8 mouse cellular contexts compared by ENCODE assay signal in the genomic region with DNA sequence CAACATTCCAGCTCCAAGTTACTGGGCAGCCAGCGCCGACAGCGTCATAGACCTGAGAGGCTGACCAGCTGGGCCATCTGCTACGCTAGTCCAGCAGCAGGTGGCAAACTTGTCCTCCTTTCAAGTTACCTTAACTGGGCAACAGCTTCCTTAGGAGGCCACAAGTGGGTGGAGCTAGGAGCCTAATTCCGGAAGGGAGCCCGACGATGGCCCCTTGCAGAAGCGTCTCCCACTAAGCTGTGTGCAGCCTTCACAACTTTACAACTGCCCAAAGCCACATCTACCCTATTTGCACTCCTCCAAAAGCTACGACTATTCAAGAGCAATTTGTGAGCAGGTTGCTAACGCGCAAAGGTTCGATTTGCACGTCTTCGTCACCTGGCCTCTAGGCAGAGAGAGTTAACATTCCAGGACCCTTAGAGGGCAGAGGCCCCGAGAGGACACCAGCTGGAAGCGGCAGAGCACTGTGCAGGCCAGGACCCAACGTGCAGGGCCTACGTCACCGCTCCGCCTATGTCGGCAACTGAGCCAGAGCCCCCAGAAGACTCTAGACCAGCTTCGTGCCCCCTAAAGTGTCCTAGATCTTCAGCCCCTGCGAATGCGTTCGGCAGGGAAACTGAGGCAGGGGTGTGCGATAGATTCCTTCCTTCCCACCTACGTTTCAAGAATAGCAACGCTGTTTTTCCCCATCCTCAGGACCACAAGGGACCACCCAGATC. TPM values are rescaled to one million over a fixed set of nuclear protein-coding genes. Genes with fewer than 3 reads are reported as not detected.
DNase-seq lines count a peak whose midpoint lies in the region; ATAC-seq and TF ChIP-seq lines count a peak whose summit lies in the region.

No protein-coding gene starts in this region.

- peak; percentile 52; the same call in 1 of the 2 replicates for TF ChIP-seq POLR2A in lung, adult 2 months (IDR thresholded peaks at IDR 0.05; ENCODE audit: borderline replicate concordance, extremely low read depth, low read depth, low read length)

- H3K9ac ChIP-seq in intestine, postnatal 0 days (ENCODE audit: low read depth, low read length): peak overlapping the region; percentile 100
- peak overlapping the region; percentile 100 for H3K9ac ChIP-seq in neural tube, embryonic 14.5 days (replicated peaks; ENCODE audit: low read depth, low read length)

- DNase-seq in NIH3T3 (ENCODE audit: low read depth): peak; percentile 71
- DNase-seq in cerebellum, postnatal 36 days: peak; percentile 64
- peak; percentile 76 for DNase-seq in gastrocnemius, postnatal 25 days
- DNase-seq in lung, adult 2 months: peak; percentile 66
- DNase-seq in thymus, postnatal 4 days: peak; percentile 64

- H3K27ac ChIP-seq in intestine, postnatal 0 days (ENCODE audit: low read depth, low read length): peak overlapping the region; percentile 100
- H3K27ac ChIP-seq in neural tube, embryonic 14.5 days (ENCODE audit: low read depth, low read length): peak overlapping the region; percentile 100

- no peaks in the 10 kb centered on the region for H3K27me3 ChIP-seq in C2C12 (ENCODE audit: control insufficient read depth, insufficient read depth, insufficient read length)
- no peaks in the 10 kb centered on the region for H3K27me3 ChIP-seq in intestine, postnatal 0 days (replicated peaks; ENCODE audit: control insufficient read depth, insufficient read depth, low read length)
- H3K27me3 ChIP-seq in neural tube, embryonic 14.5 days (ENCODE audit: control insufficient read depth, insufficient read depth, low read length): no peaks in the 10 kb centered on the region

- H3K4me1 ChIP-seq in intestine, postnatal 0 days (replicated peaks; ENCODE audit: control insufficient read depth, insufficient read depth, low read length): no peaks in the 10 kb centered on the region
- H3K4me1 ChIP-seq in lung, adult 2 months (ENCODE audit: control insufficient read depth, insufficient read depth, low read length): peaks cover 16% of the 10 kb centered on the region
- peaks cover 22% of the 10 kb centered on the region for H3K4me1 ChIP-seq in neural tube, embryonic 14.5 days (ENCODE audit: control insufficient read depth, insufficient read depth, low read length)

- H3ac ChIP-seq in C2C12 (ENCODE audit: control insufficient read depth, insufficient read length, low read depth): peak overlapping the region; percentile 81

- TF ChIP-seq CTCF in C2C12 (IDR thresholded peaks at IDR 0.05; ENCODE audit: control insufficient read depth, insufficient read depth, insufficient read length): no peak
- TF ChIP-seq CTCF in intestine, postnatal 0 days (IDR thresholded peaks at IDR 0.05; ENCODE audit: low read depth): peak; percentile 55
- peak; percentile 26; the same call in 1 of the 2 replicates for TF ChIP-seq CTCF in lung, adult 2 months (IDR thresholded peaks at IDR 0.05; ENCODE audit: insufficient read depth, low read length)

- peaks cover 16% of the 10 kb centered on the region for H3K36me3 ChIP-seq in C2C12 (ENCODE audit: control insufficient read depth, insufficient read depth)
- H3K36me3 ChIP-seq in intestine, postnatal 0 days (ENCODE audit: control insufficient read depth, insufficient read depth): peaks cover 12% of the 10 kb centered on the region
- peaks cover 7% of the 10 kb centered on the region; the same call in 1 of the 2 replicates for H3K36me3 ChIP-seq in neural tube, embryonic 14.5 days (ENCODE audit: control insufficient read depth, insufficient read depth, low read length)

- H3K4me2 ChIP-seq in intestine, postnatal 0 days (replicated peaks; ENCODE audit: low read depth): peak overlapping the region; percentile 97
- peak overlapping the region; percentile 99 for H3K4me2 ChIP-seq in neural tube, embryonic 14.5 days (ENCODE audit: low read depth, low read length)

- peaks cover 35% of the 10 kb centered on the region for H3K79me3 ChIP-seq in C2C12 (ENCODE audit: low read depth)

- ATAC-seq in intestine, postnatal 0 days: peak; percentile 50
- ATAC-seq in neural tube, embryonic 14.5 days (ENCODE audit: low read depth): peak; percentile 39

- 2% methylated on average over 28 of the region's 28 CpGs for WGBS in intestine, postnatal 0 days
- under 1% methylated on average over 28 of the region's 28 CpGs for WGBS in lung, adult 2 months
- under 1% methylated on average over 28 of the region's 28 CpGs for WGBS in neural tube, embryonic 14.5 days

- peaks cover 48% of the 10 kb centered on the region for H3K79me2 ChIP-seq in C2C12 (ENCODE audit: control insufficient read depth, insufficient read depth)

- H3K4me3 ChIP-seq in C2C12 (ENCODE audit: insufficient read depth, poor library complexity, severe bottlenecking): peak overlapping the region; percentile 97
- H3K4me3 ChIP-seq in intestine, postnatal 0 days (ENCODE audit: low read depth, low read length): peak overlapping the region; percentile 98
- H3K4me3 ChIP-seq in lung, adult 2 months (replicated peaks; ENCODE audit: extremely low read depth, low read depth, low read length): peak overlapping the region; percentile 78
- H3K4me3 ChIP-seq in neural tube, embryonic 14.5 days (ENCODE audit: low read depth, low read length): peak overlapping the region; percentile 96

- no peaks in the 10 kb centered on the region for H3K9me3 ChIP-seq in intestine, postnatal 0 days (ENCODE audit: control insufficient read depth)
- H3K9me3 ChIP-seq in neural tube, embryonic 14.5 days (ENCODE audit: control insufficient read depth, low read length): no peaks in the 10 kb centered on the region

TF ChIP-seq in C2C12, 6 proteins besides CTCF, POLR2A, EP300 and RAD21:
- TF ChIP-seq MAX (IDR thresholded peaks at IDR 0.05): no peak
- TF ChIP-seq FOSL1 (IDR thresholded peaks at IDR 0.05; ENCODE audit: insufficient read depth, low read length, poor library complexity, severe bottlenecking): no peak
- TF ChIP-seq CEBPB (IDR thresholded peaks at IDR 0.05; ENCODE audit: low read depth): no peak
- TF ChIP-seq USF1 (IDR thresholded peaks at IDR 0.05; ENCODE audit: low read depth): no peak
- no peak for TF ChIP-seq MYOD1 (IDR thresholded peaks at IDR 0.05; ENCODE audit: control insufficient read depth, insufficient read length, low read depth)
- TF ChIP-seq MYOG (IDR thresholded peaks at IDR 0.05; ENCODE audit: control insufficient read depth, extremely low read depth, insufficient read length): no peak
TF ChIP-seq in C2C12: peak in this region for 0.

RNA-seq across cellular contexts. Expression of gene Pcif1, which starts 0.4 kb away (rescaled TPM):
- polyA plus RNA-seq in C2C12 (2012; fragmentation: generic; extraction: Trizol): 46.5 TPM
- total RNA-seq in gastrocnemius, postnatal 25 days (2021): 10 to 100 TPM; 21.0 to 25.8 TPM
- polyA plus RNA-seq in intestine, postnatal 0 days (2015; fragmentation: Nextera tagmentation; extraction: Ambion mirVana): 43.2 and 44.0 TPM in 2 replicates
- 42.9 and 44.3 TPM in 2 replicates for polyA plus RNA-seq in lung, adult 2 months (2012; rRNA removed)
- polyA plus RNA-seq in neural tube, embryonic 14.5 days (2014; fragmentation: Nextera tagmentation; extraction: Ambion mirVana): 78.0 and 82.1 TPM in 2 replicates

RNA-seq across cellular contexts. Expression of gene Pltp, which starts 21.2 kb away (rescaled TPM):
- 13.3 TPM for polyA plus RNA-seq in C2C12 (2012; fragmentation: generic; extraction: Trizol)
- total RNA-seq in gastrocnemius, postnatal 25 days (2021): 10 to 100 TPM; 14.8 to 18.6 TPM
- 14.5 and 16.2 TPM in 2 replicates for polyA plus RNA-seq in intestine, postnatal 0 days (2015; fragmentation: Nextera tagmentation; extraction: Ambion mirVana)
- polyA plus RNA-seq in lung, adult 2 months (2012; rRNA removed): 873 and 1,096 TPM in 2 replicates
- 59.0 and 136 TPM in 2 replicates for polyA plus RNA-seq in neural tube, embryonic 14.5 days (2014; fragmentation: Nextera tagmentation; extraction: Ambion mirVana)

RNA-seq across cellular contexts. Expression of gene Zfp335, which starts 32.9 kb away (rescaled TPM):
- 11.7 TPM for polyA plus RNA-seq in C2C12 (2012; fragmentation: generic; extraction: Trizol)
- 1 to 10 TPM; 8.2 to 9.2 TPM for total RNA-seq in gastrocnemius, postnatal 25 days (2021)
- polyA plus RNA-seq in intestine, postnatal 0 days (2015; fragmentation: Nextera tagmentation; extraction: Ambion mirVana): 3.6 and 3.8 TPM in 2 replicates
- polyA plus RNA-seq in lung, adult 2 months (2012; rRNA removed): 33.2 and 34.9 TPM in 2 replicates
- 14.3 and 14.5 TPM in 2 replicates for polyA plus RNA-seq in neural tube, embryonic 14.5 days (2014; fragmentation: Nextera tagmentation; extraction: Ambion mirVana)

RNA-seq across cellular contexts. Expression of gene Neurl2, which starts 45.4 kb away (rescaled TPM):
- 11.3 TPM for polyA plus RNA-seq in C2C12 (2012; fragmentation: generic; extraction: Trizol)
- 10 to 100 TPM; 28.9 to 35.0 TPM for total RNA-seq in gastrocnemius, postnatal 25 days (2021)
- polyA plus RNA-seq in intestine, postnatal 0 days (2015; fragmentation: Nextera tagmentation; extraction: Ambion mirVana): 4.6 and 5.7 TPM in 2 replicates
- 14.8 and 17.9 TPM in 2 replicates for polyA plus RNA-seq in lung, adult 2 months (2012; rRNA removed)
- polyA plus RNA-seq in neural tube, embryonic 14.5 days (2014; fragmentation: Nextera tagmentation; extraction: Ambion mirVana): 5.8 and 7.2 TPM in 2 replicates

RNA-seq across cellular contexts. Expression of gene Ctsa, which starts 46.0 kb away (rescaled TPM):
- polyA plus RNA-seq in C2C12 (2012; fragmentation: generic; extraction: Trizol): 160 TPM
- 10 to 100 TPM; 42.9 to 49.2 TPM for total RNA-seq in gastrocnemius, postnatal 25 days (2021)
- polyA plus RNA-seq in intestine, postnatal 0 days (2015; fragmentation: Nextera tagmentation; extraction: Ambion mirVana): 1,079 and 1,142 TPM in 2 replicates
- 289 and 294 TPM in 2 replicates for polyA plus RNA-seq in lung, adult 2 months (2012; rRNA removed)
- 81.2 and 102 TPM in 2 replicates for polyA plus RNA-seq in neural tube, embryonic 14.5 days (2014; fragmentation: Nextera tagmentation; extraction: Ambion mirVana)

Comparison
In these comparisons a context has a peak if more than half of its experiments do, and no peak if none do; other contexts are left out.
1. Peak in every context shown above with its lines: DNase-seq, ATAC-seq, H3K4me3 ChIP-seq and H3K27ac ChIP-seq.